Mouse (Mus musculus) gastrocnemius, adult 8-10 months (tissue): Measurements from ENCODE around the gene Trak2. TPM values are rescaled to one million over a fixed set of nuclear protein-coding genes. Genes with fewer than 3 reads are reported as not detected.
"Not testable (repeated sequence)": the region's sequence is repeated elsewhere in the genome, so short reads cannot be mapped to it uniquely, and the experiment has no call there.

Experiments used
- DNase-seq, 2 experiments: peaks; one replicate each; pipeline ENCODE4 v3.0.0; 2022; ENCODE audit warnings: low spot score in 2 of 2
- total RNA-seq, 4 experiments: library from RNA; stranded (reverse); gene quantifications; 2 replicates each; pipeline ENCODE4 v1.2.4; 2022

Trak2 gene
- total RNA-seq, 4 experiments from 2014 or later: 60.8 to 110 (median 83.9) TPM

GRCm38 (mm10) chr1:58953686-58954434 is 19.4 kb downstream of the Trak2 start:
- DNase-seq: no peak

- no peak for DNase-seq
Observed at GRCm38 (mm10) chr1:58952997-58953396, 20.2 kb downstream of the Trak2 start.

- DNase-seq: no peak
Observed at GRCm38 (mm10) chr1:58952526-58952925, 20.7 kb downstream of the Trak2 start.

GRCm38 (mm10) chr1:58951841-58952240 is 21.4 kb downstream of the Trak2 start:
- DNase-seq: no peak

DNA sequence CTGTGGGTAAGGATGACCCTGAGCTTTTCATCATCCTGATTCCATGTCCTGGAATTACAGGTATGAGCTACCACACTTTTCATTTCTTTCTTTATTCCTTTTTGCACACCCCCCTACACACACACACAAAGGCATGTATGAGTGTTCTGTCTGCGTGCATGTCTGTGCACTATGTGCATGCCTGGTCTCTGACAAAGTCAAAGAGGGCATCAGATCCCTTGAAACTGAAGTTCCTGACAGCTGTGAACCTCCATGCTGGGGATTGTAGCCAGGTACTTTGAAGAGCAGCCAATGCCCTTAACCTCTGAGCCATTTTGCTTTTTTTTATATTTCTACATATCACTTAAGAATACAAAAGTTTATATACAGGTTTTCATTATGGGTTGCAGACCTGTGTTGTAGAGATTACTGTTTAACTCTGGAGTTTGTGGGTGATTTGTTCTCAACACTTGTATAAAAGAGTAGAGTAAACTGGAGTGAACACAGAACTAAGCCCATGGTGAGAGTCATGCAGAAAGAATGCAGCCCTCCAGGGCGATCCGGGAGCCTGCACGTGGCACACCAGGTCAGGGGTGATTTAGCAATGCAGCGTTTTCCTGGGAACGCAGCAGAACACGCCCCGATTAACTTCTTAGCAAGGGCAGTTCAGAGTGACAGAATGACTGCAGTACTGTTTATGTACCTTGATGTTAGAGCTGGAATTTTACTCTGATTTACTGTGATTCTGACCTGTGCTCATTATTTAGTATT is 22.2 kb downstream of the Trak2 start:
- DNase-seq: peak in 1 of 2 experiments; percentile 28

DNA sequence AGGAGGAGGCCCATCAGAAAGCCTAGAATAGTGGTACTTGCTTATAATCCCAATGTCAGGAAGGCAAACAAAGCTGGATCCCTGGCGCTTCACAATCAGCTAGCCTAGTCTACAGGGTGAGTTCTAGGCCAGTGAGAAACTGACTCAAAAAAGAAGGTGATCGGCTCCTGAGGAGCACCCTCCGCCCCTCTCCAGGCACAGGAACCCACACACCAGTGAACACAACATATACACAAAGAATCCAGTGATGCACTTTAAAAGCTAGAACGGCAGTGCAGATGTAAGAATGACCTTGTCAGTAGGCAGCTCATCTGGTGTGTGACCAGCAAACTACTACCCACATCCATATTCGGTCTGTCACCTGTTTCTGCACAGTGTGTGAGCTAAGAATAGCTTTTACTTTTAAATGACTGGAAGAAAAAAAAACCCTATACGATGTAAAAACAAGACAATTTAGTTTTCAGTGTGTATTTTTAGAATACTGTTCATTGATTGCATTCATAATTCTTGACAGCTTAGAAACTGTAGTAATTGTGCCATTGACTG is 23.6 kb downstream of the Trak2 start:
- no peak for DNase-seq

DNA sequence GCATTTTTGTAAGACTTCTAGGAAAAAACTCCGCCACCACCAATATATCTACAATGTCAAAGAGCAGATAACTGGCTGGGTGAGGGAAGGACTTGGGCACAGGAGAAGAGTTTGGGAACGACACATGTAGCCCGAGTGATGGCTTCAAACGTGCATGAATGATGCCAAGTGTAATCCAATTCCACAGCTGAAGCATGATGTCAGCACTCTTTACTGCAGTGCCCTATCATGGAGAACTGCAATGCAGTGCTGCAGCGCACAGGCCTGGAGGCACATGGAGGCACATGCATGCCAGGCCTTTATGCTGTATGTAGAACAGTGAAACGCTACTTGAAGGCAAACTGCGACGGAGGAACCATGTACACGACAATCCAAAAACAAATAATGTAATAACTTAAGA is 26.5 kb downstream of the Trak2 start:
- DNase-seq: no peak

GRCm38 (mm10) chr1:58945960-58946670 is 27.1 kb downstream of the Trak2 start:
- no peak for DNase-seq

DNA sequence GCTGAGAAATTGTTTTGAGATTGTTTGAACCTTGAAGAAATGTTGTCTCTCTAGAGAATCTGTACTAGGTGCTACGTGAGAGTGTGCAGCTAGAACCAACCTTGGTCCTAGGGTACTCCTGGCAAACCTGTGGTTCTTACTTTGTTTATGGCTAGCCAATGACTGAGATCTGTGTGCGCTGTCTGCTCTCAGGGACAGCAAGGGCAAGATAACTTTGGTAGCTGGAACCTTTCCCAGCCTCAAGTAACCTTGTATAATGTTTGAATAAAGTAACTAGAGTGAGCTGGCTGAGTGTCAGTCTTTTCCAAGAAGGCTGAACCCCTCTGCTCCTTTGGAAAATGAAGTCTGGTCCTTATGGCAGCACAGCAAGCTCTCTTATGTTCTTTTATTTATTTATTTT is 27.7 kb downstream of the Trak2 start:
- DNase-seq: no peak

GRCm38 (mm10) chr1:58937606-58938099 is 35.6 kb downstream of the Trak2 start:
- no peak for DNase-seq

- DNase-seq: no peak
Observed at GRCm38 (mm10) chr1:58936746-58937605, 36.3 kb downstream of the Trak2 start.

DNA sequence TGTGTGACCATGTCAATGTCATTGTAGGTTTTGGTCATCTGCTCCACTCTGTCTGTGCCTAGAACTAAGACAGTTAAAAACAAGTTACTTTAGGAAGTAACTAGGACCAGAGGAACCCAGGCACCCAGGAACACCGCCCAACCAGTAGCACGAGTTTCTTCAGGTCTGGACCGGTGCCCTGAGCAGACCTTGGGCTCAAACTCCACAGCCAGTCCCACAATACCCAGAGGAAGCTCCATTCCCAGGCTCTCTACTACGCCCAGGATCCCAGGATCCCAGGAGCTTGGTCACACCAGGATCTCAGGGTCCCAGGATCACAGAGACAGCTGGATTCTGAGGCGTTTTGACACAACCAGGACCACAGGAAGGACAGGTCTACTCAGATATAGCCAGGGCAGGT is 46.6 kb downstream of the Trak2 start:
- no peak for DNase-seq

- DNase-seq: no peak
Observed at GRCm38 (mm10) chr1:58917566-58917965, 55.7 kb downstream of the Trak2 start.

- DNase-seq: no peak
Observed at GRCm38 (mm10) chr1:58909636-58910272, 63.5 kb downstream of the Trak2 start.

DNA sequence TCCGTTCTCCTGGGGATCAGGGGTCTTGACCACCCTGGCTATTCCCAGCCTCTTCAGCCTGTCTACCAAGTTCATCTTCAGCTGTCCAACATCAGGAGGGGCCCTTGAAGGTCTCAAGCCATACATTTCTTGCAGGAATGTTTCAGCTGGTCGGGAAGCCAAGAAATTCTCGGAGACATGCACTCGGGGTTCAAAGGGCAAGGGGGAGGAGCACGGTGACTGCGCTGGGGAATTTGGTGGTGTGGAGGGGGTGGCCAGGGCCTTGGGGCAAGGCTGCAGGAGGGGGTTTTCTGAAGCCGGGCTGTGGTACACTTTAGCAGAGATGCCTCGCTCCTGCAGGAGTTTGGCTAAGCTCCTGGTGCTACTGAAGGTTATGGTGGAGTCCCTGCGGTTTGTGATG is 69.5 kb downstream of the Trak2 start:
- DNase-seq: no peak

GRCm38 (mm10) chr1:58897561-58897960 is 75.7 kb downstream of the Trak2 start:
- not testable (repeated sequence) for DNase-seq

GRCm38 (mm10) chr1:58892386-58892785 is 80.8 kb downstream of the Trak2 start:
- DNase-seq: not testable (repeated sequence)

DNA sequence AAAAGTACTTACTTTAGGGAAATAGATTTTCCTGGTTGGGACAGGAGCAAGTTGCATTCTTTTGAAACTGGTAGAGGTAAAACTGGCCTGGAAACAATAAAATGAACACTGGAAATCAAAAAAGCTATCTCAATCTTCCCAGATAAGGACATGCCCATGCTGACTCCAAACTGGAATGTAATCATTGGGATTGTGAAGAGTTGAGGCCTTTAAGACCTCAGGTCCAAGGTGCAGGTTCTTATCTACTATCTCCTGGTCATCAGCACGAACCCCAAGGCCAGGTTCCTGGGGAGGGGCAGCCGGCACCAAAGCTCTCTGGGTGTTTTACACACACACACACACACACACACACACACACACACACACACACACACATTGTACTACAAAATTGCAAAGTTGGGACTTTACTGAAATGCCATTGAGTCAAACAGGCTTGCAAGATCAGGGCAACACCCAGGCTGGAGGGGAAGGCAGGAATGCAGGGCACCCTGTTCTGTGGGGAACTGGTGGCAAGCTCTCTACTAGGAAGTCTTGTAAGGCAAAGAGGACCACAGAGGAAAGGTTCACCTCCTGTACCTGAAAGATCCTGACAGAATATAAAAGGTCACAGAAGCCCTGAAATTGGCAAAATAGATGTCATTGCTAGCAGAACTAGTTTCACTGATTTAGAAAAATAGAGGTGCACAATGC is 81.6 kb downstream of the Trak2 start:
- not testable (repeated sequence) for DNase-seq

- DNase-seq: not testable (repeated sequence)
Observed at GRCm38 (mm10) chr1:58890697-58891290, 82.4 kb downstream of the Trak2 start.
